Mouse (Mus musculus): ENCODE measurements around the gene Sox5. TPM values are rescaled to one million over a fixed set of nuclear protein-coding genes. Genes with fewer than 3 reads are reported as not detected.
"Not testable (repeated sequence)": the region's sequence is repeated elsewhere in the genome, so short reads cannot be mapped to it uniquely, and the experiment has no call there.

The Sox5 gene
- polyA plus RNA-seq, 1 experiment, result 7.3 TPM

DNA sequence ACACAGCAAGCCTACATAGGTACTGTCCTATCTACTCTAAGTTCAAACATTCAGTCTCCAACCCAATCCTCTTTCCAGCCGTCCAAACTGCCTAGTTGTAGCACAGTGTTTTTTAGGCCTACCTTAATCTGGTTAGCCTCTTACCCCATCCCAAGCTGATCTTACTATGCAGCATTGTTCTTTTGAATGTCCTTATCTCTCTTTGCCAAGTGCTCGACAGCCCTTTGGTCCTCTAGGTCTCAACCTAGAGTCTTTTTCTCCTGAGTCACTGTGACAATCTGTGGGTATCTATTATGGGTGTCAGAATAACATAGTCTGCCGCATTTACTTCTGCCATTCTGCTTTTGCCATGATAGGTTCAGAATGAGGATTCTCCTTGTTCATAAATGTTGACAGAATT lies 598.7 kb downstream of the Sox5 start:
- DNase-seq (ENCODE audit: low spot score), result no peak

DNA sequence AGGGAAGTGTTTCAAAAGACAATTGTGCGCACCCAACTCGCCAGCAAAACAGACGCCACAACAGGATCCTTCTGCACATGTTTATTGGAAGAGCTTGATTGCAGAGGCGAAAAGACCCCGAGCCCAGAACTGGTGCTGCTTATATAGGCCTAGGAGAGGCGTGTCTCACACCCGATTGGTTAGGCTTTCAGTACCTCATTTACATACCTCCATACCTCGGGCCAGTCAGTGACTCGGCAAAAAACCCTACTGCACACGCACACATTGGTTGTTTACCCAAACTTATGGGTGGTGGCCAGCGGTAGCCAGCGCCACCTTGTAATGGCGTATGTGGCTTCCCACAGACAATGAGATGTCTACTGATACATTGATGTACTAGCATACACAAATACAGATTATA lies 599.3 kb downstream of the Sox5 start:
- not testable (repeated sequence) for DNase-seq (ENCODE audit: low spot score)

DNA sequence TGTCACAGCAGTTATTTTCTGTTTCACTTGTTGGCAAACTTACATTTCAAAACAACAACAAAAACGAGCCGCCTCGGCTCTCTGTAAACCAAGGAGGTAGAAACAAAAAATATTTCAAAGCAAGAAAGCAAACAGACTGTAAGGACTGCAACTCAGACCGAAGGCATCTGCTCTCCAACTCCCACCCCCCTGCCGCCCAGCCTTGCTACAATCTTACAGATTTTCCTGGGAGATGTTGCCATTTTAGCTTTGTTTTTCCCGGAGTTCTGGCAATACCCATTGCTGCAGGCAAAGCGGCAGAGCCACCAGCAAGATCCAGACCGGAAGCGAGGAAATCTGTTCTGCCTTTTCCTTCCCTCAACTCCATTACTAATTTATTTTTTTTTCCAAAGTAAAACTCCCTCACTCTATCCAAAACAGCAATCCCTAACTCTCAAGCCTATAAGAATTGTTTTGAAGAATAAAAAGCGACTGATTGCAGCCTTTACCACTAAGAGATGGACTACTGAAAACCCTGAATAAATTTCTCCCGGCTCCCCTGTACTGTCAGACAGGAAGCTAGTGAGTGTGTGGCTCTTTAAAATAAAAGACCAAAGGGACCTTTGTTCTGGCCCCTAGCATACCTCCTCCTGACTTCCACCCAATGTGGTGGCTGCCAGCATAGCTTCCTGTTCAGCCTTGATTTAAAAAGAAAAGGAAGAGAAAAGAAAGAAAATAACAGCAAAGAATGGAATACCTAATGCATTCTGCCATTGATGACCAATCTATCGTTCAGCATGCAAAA lies 600.5 kb downstream of the Sox5 start:
- no peak for DNase-seq (ENCODE audit: low spot score)

DNA sequence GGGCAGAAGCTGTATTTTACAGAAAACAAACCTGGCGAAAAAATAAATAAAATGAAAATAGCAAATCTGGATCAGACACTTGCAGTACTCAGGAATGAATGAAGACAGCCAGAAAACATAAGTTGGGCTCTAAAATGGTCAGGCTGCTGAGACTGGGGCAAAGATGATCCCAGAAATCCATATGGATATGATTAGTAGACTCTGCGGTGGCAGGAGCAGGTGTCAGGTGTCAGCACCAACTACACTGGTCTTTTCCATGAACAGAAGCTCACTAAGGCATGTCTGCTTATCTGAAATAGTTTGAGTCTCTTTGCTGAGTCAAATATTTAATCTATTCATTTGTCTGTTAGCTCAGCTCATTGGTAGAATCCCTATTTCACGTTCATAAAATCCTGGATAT lies 602.7 kb downstream of the Sox5 start:
- no peak for DNase-seq (ENCODE audit: low spot score)

GRCm38 (mm10) chr6:144176674-144177073 lies 605.1 kb downstream of the Sox5 start:
- DNase-seq (ENCODE audit: low spot score), result no peak

- DNase-seq (ENCODE audit: low spot score), result no peak
These were observed 606.2 kb downstream of the Sox5 start for GRCm38 (mm10) chr6:144175590-144175989.

DNA sequence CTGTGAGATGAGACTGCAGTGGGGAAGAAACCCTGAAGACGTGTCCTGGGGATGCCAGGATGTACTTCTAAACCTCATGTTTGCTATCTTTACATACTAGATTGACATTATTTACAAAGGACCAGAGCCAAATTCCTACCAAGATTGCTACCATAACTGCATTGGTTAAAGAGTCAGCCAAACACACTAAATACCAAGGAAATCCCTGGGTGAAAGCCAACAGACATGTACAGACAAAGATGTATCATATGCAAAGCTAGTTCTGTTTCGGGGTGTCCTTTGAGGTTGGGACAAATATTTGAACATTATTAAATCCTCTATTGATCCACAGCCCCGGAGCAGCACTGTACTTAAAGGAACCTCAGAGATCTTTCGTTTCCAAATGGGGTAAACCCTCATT lies 611.2 kb downstream of the Sox5 start:
- DNase-seq (ENCODE audit: low spot score), result no peak

GRCm38 (mm10) chr6:144169791-144170190 lies 612.0 kb downstream of the Sox5 start:
- no peak for DNase-seq (ENCODE audit: low spot score)

DNA sequence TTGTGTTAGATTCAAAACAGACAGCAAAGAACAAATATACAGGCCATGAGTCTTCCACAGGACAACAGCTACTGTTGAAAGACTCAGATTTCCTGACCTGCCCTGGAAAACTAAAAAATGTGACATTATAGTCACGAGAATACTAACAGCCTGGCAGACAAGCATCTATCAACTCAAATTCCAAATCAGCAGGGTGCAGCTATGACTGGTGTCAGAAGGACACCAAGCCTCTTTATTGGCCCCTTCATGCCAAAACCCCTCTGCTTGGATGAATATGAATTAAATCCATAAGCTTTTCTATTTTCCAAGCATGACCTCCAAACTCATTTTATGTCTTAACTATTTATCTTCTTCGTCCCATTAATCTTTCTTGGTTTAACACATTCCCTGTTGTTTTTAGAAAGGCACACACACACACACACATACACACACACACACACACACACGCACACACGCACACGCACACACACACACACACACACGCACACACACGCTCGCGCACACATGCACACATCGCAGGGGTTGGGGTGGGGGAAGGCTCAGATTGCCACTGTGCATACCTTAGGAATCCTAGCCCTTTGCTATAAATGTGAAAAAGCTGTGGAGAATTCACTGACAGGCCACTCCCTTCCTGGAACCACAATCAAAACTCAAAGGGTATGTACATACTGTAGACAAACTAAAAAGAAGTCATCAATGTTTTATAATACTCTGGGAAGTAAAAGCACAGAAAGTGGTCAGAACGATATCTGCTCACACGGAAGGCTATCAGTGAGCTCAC lies 612.9 kb downstream of the Sox5 start:
- no peak for DNase-seq (ENCODE audit: low spot score)

DNA sequence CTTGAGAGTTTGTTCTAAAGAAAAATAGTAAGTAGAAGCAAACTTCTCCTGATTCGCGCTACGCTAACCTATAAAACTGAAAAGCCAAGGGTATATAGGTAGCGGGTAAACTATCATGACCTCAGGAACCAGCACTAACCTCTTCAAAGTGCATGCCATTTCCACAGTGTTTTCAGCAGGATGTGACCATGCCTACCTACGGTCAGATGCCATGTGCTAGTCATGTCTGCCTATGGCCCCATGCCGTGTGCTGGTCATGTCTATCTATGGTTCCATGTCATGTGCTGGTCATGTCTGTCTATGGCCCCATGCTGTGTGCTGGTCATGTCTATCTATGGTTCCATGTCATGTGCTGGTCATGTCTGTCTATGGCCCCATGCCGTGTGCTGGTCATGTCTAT lies 614.7 kb downstream of the Sox5 start:
- DNase-seq (ENCODE audit: low spot score), result no peak

GRCm38 (mm10) chr6:144166651-144167050 lies 615.1 kb downstream of the Sox5 start:
- DNase-seq (ENCODE audit: low spot score), result no peak

DNA sequence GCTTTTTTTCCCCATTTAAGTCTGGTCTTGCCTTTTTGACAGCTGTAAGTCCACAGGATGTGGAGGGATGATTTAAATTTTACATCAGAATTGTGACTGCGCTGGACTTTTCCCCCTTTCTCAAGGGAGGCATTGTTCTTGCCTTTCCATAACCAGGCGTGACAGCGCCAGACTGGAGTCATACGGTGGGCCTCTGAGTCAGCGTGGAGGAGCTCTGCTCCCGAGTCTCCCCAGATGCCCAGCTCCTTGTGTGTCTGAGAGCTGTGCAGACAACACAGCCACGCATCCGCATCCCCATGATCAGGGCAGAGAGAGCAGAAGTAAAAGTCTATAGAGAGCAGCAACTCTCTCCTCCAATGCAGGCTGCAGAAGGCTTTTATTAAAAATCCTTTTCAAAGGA lies 615.7 kb downstream of the Sox5 start:
- DNase-seq (ENCODE audit: low spot score), result no peak

DNA sequence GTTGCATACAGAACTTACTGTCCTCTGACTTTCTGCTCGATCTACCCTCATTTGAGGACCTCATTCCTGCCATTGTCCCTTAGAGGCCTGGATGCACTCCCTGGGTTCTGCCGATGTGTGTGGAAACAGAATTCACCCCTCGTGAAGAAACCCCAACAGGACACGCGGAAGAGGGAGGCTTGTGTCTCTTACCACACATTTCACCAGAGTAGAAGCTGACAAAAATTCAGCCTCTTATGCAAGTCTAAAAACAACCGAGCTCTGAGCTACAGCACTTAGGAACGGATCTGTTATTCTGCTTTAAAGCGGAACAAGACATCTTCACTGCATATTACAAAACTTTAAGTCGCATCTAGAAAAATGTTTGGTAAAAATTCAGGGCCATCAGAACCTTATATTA lies 618.3 kb downstream of the Sox5 start:
- DNase-seq (ENCODE audit: low spot score), result no peak

DNA sequence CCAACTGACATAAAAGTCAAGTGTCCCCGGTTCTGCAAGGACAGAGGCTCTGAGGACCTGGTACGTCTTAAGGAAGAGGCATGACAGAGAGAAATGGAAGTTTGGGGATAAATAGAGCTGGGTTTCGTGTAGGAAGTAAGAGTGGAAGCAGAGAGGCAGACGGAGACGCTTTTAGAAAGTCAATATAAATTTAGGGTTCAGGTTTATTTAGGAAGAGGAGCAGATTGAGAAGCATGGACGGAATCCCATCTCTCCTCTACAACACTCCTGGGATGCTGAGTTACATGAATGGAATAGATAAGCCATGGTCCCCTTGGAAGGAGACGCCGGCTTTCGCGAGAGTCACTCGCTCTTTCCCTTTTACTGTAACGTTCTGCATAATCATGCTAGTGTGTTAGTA lies 623.1 kb downstream of the Sox5 start:
- no peak for DNase-seq (ENCODE audit: low spot score)

DNA sequence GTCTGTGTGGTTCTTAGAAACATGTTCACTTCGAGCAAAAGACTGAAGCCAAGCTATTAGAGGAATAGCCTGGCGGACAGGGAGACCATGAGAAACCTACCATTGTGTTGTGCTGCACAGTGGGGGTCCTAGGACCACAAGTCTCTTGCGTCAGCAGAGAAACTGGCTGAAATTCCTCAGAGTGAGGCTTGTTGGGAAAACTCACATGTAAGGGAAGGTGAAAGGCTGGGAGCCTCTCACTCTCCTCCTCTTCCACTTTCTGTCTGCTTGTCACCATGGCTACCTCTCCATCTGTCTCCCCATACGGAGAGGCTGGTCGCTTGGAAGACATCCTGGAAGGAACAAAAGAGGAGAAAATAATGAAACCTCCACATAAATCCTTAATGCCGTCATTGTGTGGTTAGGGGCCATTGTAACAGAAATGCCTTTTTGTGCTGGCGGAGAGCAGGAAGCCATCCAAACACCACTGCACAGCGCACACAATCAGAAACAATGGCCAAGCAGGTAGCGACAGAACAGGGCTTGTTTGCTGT lies 626.8 kb downstream of the Sox5 start:
- DNase-seq (ENCODE audit: low spot score), result no peak

GRCm38 (mm10) chr6:144151957-144152356 lies 629.8 kb downstream of the Sox5 start:
- DNase-seq (ENCODE audit: low spot score), result no peak

GRCm38 (mm10) chr6:144151075-144151474 lies 630.7 kb downstream of the Sox5 start:
- DNase-seq (ENCODE audit: low spot score), result no peak

DNA sequence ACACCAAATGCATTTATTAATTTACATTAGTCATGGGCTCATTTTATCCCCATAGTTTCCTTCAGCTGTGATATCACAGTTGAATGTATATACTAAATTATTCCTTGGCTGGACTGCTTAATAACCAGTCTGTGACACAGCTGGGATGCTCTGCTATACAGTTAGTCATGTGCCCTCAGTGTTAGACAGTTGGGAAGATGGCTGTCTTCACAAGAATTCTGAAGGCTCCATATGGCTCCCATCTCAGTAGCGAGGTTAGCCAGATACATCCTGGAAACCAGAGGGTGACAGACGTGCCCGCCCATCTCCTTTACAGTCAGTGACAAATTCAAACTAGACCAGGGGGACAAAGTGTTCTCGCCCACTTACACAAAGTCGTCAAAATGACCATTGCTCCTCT lies 644.4 kb downstream of the Sox5 start:
- no peak for DNase-seq (ENCODE audit: low spot score)

DNA sequence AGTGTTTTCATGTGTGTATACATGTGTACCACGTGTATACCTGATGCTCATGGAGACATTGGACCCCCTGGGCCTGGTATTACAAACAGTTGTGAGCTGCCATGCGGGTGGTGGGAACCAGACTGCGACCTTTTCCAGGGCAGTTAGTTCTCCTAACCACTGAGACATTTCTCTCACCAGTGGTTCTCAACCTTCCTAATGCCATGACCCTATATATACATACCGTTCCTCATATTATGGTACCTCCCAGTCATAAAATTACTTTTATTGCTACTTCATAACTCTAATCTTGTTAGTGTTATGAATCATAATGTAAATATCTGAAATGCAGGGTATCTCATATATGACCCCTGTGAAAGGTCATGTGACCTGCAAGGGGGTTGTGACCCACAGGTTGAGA lies 644.9 kb downstream of the Sox5 start:
- DNase-seq (ENCODE audit: low spot score), result no peak

- no peak for DNase-seq (ENCODE audit: low spot score)
These were observed 651.9 kb downstream of the Sox5 start for GRCm38 (mm10) chr6:144129927-144130326.

DNA sequence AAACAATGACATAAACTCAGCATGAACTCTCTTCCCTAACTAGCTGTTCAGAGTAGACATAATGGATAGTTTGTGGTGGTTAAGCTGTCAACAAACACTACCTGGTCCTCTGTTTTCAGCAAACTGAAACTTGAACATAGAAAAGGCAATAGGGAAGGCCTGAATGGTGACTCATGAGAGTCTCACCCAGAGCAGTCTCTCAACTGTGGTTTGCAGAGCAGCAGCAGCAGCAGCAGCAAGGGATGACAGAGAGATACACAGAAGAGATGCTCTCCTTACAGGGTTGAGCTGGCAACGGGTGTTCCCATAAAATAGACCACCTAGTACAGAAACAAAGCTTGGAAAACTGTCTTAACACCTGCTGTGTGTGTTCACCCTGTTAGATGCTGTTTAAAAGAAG lies 661.8 kb downstream of the Sox5 start:
- no peak for DNase-seq (ENCODE audit: low spot score)

- no peak for DNase-seq (ENCODE audit: low spot score)
These were observed 665.1 kb downstream of the Sox5 start for GRCm38 (mm10) chr6:144116646-144117045.

- no peak for DNase-seq (ENCODE audit: low spot score)
These were observed 670.2 kb downstream of the Sox5 start for GRCm38 (mm10) chr6:144111561-144111960.
